ENCODE assay signal across 8 mouse cellular contexts in genomic region chr8:3587391-3588257, GRCm38 (mm10). TPM values are rescaled to one million over a fixed set of nuclear protein-coding genes. Genes with fewer than 3 reads are reported as not detected.
DNase-seq lines count a peak whose midpoint lies in the region; ATAC-seq lines count a peak whose summit lies in the region.

No protein-coding gene starts in this region.

- peak overlapping the region; percentile 91 for H3K4me2 ChIP-seq in kidney, embryonic 15.5 days
- H3K4me2 ChIP-seq in liver, embryonic 11.5 days, result peak overlapping the region; percentile 87

- H3K4me1 ChIP-seq in kidney, embryonic 15.5 days, result peaks cover 12% of the 10 kb centered on the region
- peaks cover 5% of the 10 kb centered on the region for H3K4me1 ChIP-seq in liver, embryonic 11.5 days (replicated peaks; ENCODE audit: control insufficient read depth, insufficient read depth, low read length)

- under 1% methylated on average over 69 of the region's 77 CpGs for WGBS in kidney, embryonic 15.5 days
- 1% methylated on average over 75 of the region's 77 CpGs for WGBS in liver, embryonic 11.5 days

- peak; percentile 55 for DNase-seq in ovary, postnatal 14 days (ENCODE audit: low spot score)
- no peak for DNase-seq in ovary, postnatal 10 days (ENCODE audit: low spot score)
- peak; percentile 86 for DNase-seq in cerebellum, postnatal 10 days
- peak; percentile 69 to 75 for DNase-seq in frontal cortex, postnatal 36 days (ENCODE audit: low spot score in 2 of 2)
- peak; percentile 70 for DNase-seq in liver, embryonic 11.5 days (ENCODE audit: low spot score)
- DNase-seq in naive thymus-derived CD4-positive, alpha-beta T cell, adult 2 months (ENCODE audit: low read depth), result peak; percentile 37
- DNase-seq in thymus, postnatal 25 days, result peak; percentile 16

- H3K27ac ChIP-seq in kidney, embryonic 15.5 days, result peak overlapping the region; percentile 82
- H3K27ac ChIP-seq in liver, embryonic 11.5 days (ENCODE audit: low read depth, low read length), result no peak overlapping the region

- H3K9me3 ChIP-seq in kidney, embryonic 15.5 days (replicated peaks), result no peaks in the 10 kb centered on the region
- H3K9me3 ChIP-seq in liver, embryonic 11.5 days (ENCODE audit: control insufficient read depth, low read length), result no peaks in the 10 kb centered on the region

- H3K4me3 ChIP-seq in kidney, embryonic 15.5 days (replicated peaks), result peak overlapping the region; percentile 78
- peak overlapping the region; percentile 76 for H3K4me3 ChIP-seq in liver, embryonic 11.5 days (ENCODE audit: low read depth, low read length)

- H3K27me3 ChIP-seq in kidney, embryonic 15.5 days, result peaks cover 17% of the 10 kb centered on the region; the same call in 1 of the 2 replicates
- peaks cover 8% of the 10 kb centered on the region; the same call in 1 of the 2 replicates for H3K27me3 ChIP-seq in liver, embryonic 11.5 days (replicated peaks; ENCODE audit: control insufficient read depth, insufficient read depth, low read length)

- H3K36me3 ChIP-seq in kidney, embryonic 15.5 days, result no peaks in the 10 kb centered on the region
- H3K36me3 ChIP-seq in liver, embryonic 11.5 days (ENCODE audit: control insufficient read depth, insufficient read depth, low read length), result no peaks in the 10 kb centered on the region

- ATAC-seq in kidney, embryonic 15.5 days (replicated peaks; ENCODE audit: low FRiP score), result peak; percentile 83
- ATAC-seq in liver, embryonic 11.5 days (replicated peaks; ENCODE audit: low FRiP score), result peak; percentile 63

- peak overlapping the region; percentile 73 for H3K9ac ChIP-seq in kidney, embryonic 15.5 days
- peak overlapping the region; percentile 67 for H3K9ac ChIP-seq in liver, embryonic 11.5 days (ENCODE audit: low read depth, low read length)

RNA-seq across cellular contexts. Expression of gene Camsap3, which starts 0.5 kb away (rescaled TPM):
- polyA plus RNA-seq in kidney, embryonic 15.5 days (2015; fragmentation: Nextera tagmentation; extraction: Ambion mirVana), result 14.1 and 15.8 TPM in 2 replicates
- 3.5 and 3.9 TPM in 2 replicates for polyA plus RNA-seq in liver, embryonic 11.5 days (2014; fragmentation: Nextera tagmentation; extraction: Ambion mirVana)

RNA-seq across cellular contexts. Expression of gene C330021F23Rik, which starts 19.8 kb away (rescaled TPM):
- 7.5 and 8.3 TPM in 2 replicates for polyA plus RNA-seq in kidney, embryonic 15.5 days (2015; fragmentation: Nextera tagmentation; extraction: Ambion mirVana)
- polyA plus RNA-seq in liver, embryonic 11.5 days (2014; fragmentation: Nextera tagmentation; extraction: Ambion mirVana), result 3.0 and 4.9 TPM in 2 replicates

RNA-seq across cellular contexts. Expression of gene Xab2, which starts 33.5 kb away (rescaled TPM):
- polyA plus RNA-seq in kidney, embryonic 15.5 days (2015; fragmentation: Nextera tagmentation; extraction: Ambion mirVana), result 60.4 and 65.0 TPM in 2 replicates
- polyA plus RNA-seq in liver, embryonic 11.5 days (2014; fragmentation: Nextera tagmentation; extraction: Ambion mirVana), result 60.5 and 66.8 TPM in 2 replicates

RNA-seq across cellular contexts. Expression of gene Pet100, which starts 33.7 kb away (rescaled TPM):
- 108 and 116 TPM in 2 replicates for polyA plus RNA-seq in kidney, embryonic 15.5 days (2015; fragmentation: Nextera tagmentation; extraction: Ambion mirVana)
- 102 and 111 TPM in 2 replicates for polyA plus RNA-seq in liver, embryonic 11.5 days (2014; fragmentation: Nextera tagmentation; extraction: Ambion mirVana)

RNA-seq across cellular contexts. Expression of gene Pcp2, which starts 37.7 kb away (rescaled TPM):
- polyA plus RNA-seq in kidney, embryonic 15.5 days (2015; fragmentation: Nextera tagmentation; extraction: Ambion mirVana), result 0.34 and 0.48 TPM in 2 replicates
- polyA plus RNA-seq in liver, embryonic 11.5 days (2014; fragmentation: Nextera tagmentation; extraction: Ambion mirVana), result 0.40 TPM in 1 of 2 replicates, not detected in the other
